Mouse (Mus musculus): ENCODE results near the gene Kif1a.
"Not testable (repeated sequence)": the region's sequence is repeated elsewhere in the genome, so short reads cannot be mapped to it uniquely, and the experiment has no call there.

The Kif1a gene

GRCm38 (mm10) chr1:92971879-92972795 lies 129.6 kb downstream of the Kif1a start:
- DNase-seq (ENCODE audit: low spot score in 2 of 2) = no peak

- DNase-seq (ENCODE audit: low spot score in 2 of 2) = not testable (repeated sequence)
Observed at GRCm38 (mm10) chr1:92970791-92971190, 131.0 kb downstream of the Kif1a start.

Measured in frontal cortex, postnatal 14 days (tissue).